Mouse (Mus musculus) MEL (cell line): ENCODE data around the gene Tmem54. TPM values are rescaled to one million over a fixed set of nuclear protein-coding genes. Genes with fewer than 3 reads are reported as not detected.

ENCODE experiments used
- polyA plus RNA-seq, 2 experiments: library from polyadenylated mRNA; stranded (reverse) in 1 of 2; unstranded in 1 of 2; fragments of >175 nt in 1 of 2; fragments of >200 nt in 1 of 2; gene quantifications; 2 replicates each; pipeline versions ENCODE4 v1.2.1 to v1.2.4; 2012; ENCODE audit warnings: low replicate concordance in 2 of 2, low read depth in 1 of 2; ENCODE audit not compliant: insufficient read length in 2 of 2, insufficient read depth in 1 of 2, missing spikeins in 1 of 2
- total RNA-seq: library from RNA; depleted of rRNA; stranded (reverse); fragments of 300-350 nt; gene quantifications from 2 replicates; pipeline ENCODE4 v1.2.3, GENCODE M21; 2012; rRNA removed

The Tmem54 gene
- total and polyA plus RNA-seq, 3 experiments = not detected

Other genes with a start within 250 kb of the Tmem54 start
- gene Trim62, start 222.0 kb upstream of the Tmem54 start, total RNA-seq = 0.07 and 0.12 TPM in 2 replicates
- gene Trim62, start 222.0 kb upstream of the Tmem54 start, polyA plus RNA-seq = 1 to 10 TPM in 1 of 2 experiments, not detected in 1; 1.2 TPM
- gene Azin2, start 143.1 kb upstream of the Tmem54 start, total RNA-seq = 0.39 and 0.42 TPM in 2 replicates
- 1 to 10 TPM in 1 of 2 experiments, not detected in 1; 2.3 TPM for gene Azin2, start 143.1 kb upstream of the Tmem54 start, polyA plus RNA-seq
- 263 and 330 TPM in 2 replicates for gene Ak2, start 113.6 kb upstream of the Tmem54 start, total RNA-seq
- 100 to 1,000 TPM in 1 of 2 experiments, not detected in 1; 366 TPM for gene Ak2, start 113.6 kb upstream of the Tmem54 start, polyA plus RNA-seq
- 25.5 and 26.3 TPM in 2 replicates for gene Rnf19b, start 47.3 kb upstream of the Tmem54 start, total RNA-seq
- gene Rnf19b, start 47.3 kb upstream of the Tmem54 start, polyA plus RNA-seq = 10 to 100 TPM in 1 of 2 experiments, not detected in 1; 30.0 TPM
- 0.39 and 0.59 TPM in 2 replicates for gene Hpca, start 16.5 kb downstream of the Tmem54 start, total RNA-seq
- 1 to 10 TPM in 1 of 2 experiments, not detected in 1; 1.1 TPM for gene Hpca, start 16.5 kb downstream of the Tmem54 start, polyA plus RNA-seq
- gene Fndc5, start 31.5 kb downstream of the Tmem54 start, total RNA-seq = 15.5 and 15.8 TPM in 2 replicates
- gene Fndc5, start 31.5 kb downstream of the Tmem54 start, polyA plus RNA-seq = 100 to 1,000 TPM in 1 of 2 experiments, 10 to 100 TPM in 1; 35.9 to 123 TPM
- 11.6 and 14.2 TPM in 2 replicates for gene S100pbp, start 84.2 kb downstream of the Tmem54 start, total RNA-seq
- 10 to 100 TPM in 1 of 2 experiments, not detected in 1; 28.3 TPM for gene S100pbp, start 84.2 kb downstream of the Tmem54 start, polyA plus RNA-seq
- 89.5 and 113 TPM in 2 replicates for gene Yars, start 84.2 kb downstream of the Tmem54 start, total RNA-seq
- gene Yars, start 84.2 kb downstream of the Tmem54 start, polyA plus RNA-seq = 100 to 1,000 TPM; 179 to 539 TPM
- gene C77080, start 155.9 kb downstream of the Tmem54 start, total RNA-seq = 0.92 and 1.3 TPM in 2 replicates
- gene C77080, start 155.9 kb downstream of the Tmem54 start, polyA plus RNA-seq = 1 to 10 TPM in 1 of 2 experiments, not detected in 1; 6.9 TPM
- 0.13 and 0.31 TPM in 2 replicates for gene Sync, start 182.1 kb downstream of the Tmem54 start, total RNA-seq
- under 1 TPM in 1 of 2 experiments, not detected in 1; 0.43 TPM for gene Sync, start 182.1 kb downstream of the Tmem54 start, polyA plus RNA-seq
- 50.9 and 53.9 TPM in 2 replicates for gene Rbbp4, start 229.8 kb downstream of the Tmem54 start, total RNA-seq
- gene Rbbp4, start 229.8 kb downstream of the Tmem54 start, polyA plus RNA-seq = 100 to 1,000 TPM in 1 of 2 experiments, not detected in 1; 127 TPM
- 16.7 and 21.7 TPM in 2 replicates for gene Zbtb8os, start 230.1 kb downstream of the Tmem54 start, total RNA-seq
- 10 to 100 TPM in 1 of 2 experiments, not detected in 1; 22.6 TPM for gene Zbtb8os, start 230.1 kb downstream of the Tmem54 start, polyA plus RNA-seq